Mouse (Mus musculus) activated CD4-positive, CD25-positive, alpha-beta regulatory T cell (primary cell): ENCODE results near the gene Casc4. TPM values are rescaled to one million over a fixed set of nuclear protein-coding genes. Genes with fewer than 3 reads are reported as not detected.

Source experiments
- polyA plus RNA-seq, 2 experiments: library from polyadenylated mRNA; unstranded; fragments of 100-300 nt; shearing (Covaris generic); gene quantifications; one replicate each; pipeline ENCODE4 v1.2.1; 2017

Gene Casc4
- 1 to 10 TPM; 5.6 to 6.6 TPM for polyA plus RNA-seq

GRCm38 (mm10) chr2:121866632-121867050, at the start of gene Casc4:
TSS of gene Casc4 (plus strand) at chr2:121866970.

GRCm38 (mm10) chr2:121955765-121956223, 89.0 kb downstream of the Casc4 start, which contains the start of the genes Ctdspl2 and Mageb3:
TSS of gene Ctdspl2 (plus strand) at chr2:121956001.
TSS of gene Mageb3 (minus strand) at chr2:121956092.

Other genes with a start within 250 kb of the Casc4 start
- 10 to 100 TPM in 1 of 2 experiments, under 1 TPM in 1; 0.71 to 12.4 TPM for gene Frmd5, start 59.9 kb upstream of the Casc4 start, polyA plus RNA-seq
- 10 to 100 TPM; 48.6 to 54.8 TPM for gene Ctdspl2, start 89.0 kb downstream of the Casc4 start, polyA plus RNA-seq
- gene Mageb3, start 89.1 kb downstream of the Casc4 start, polyA plus RNA-seq, result not detected
- gene Eif3j1, start 161.6 kb downstream of the Casc4 start, polyA plus RNA-seq, result 10 to 100 TPM; 10.2 to 11.2 TPM